Mouse (Mus musculus): ENCODE results near the gene Bcl7b. TPM values are rescaled to one million over a fixed set of nuclear protein-coding genes. Genes with fewer than 3 reads are reported as not detected.

Gene Bcl7b
- polyA plus RNA-seq (2012; rRNA removed) = 32.5 and 37.0 TPM in 2 replicates

DNA sequence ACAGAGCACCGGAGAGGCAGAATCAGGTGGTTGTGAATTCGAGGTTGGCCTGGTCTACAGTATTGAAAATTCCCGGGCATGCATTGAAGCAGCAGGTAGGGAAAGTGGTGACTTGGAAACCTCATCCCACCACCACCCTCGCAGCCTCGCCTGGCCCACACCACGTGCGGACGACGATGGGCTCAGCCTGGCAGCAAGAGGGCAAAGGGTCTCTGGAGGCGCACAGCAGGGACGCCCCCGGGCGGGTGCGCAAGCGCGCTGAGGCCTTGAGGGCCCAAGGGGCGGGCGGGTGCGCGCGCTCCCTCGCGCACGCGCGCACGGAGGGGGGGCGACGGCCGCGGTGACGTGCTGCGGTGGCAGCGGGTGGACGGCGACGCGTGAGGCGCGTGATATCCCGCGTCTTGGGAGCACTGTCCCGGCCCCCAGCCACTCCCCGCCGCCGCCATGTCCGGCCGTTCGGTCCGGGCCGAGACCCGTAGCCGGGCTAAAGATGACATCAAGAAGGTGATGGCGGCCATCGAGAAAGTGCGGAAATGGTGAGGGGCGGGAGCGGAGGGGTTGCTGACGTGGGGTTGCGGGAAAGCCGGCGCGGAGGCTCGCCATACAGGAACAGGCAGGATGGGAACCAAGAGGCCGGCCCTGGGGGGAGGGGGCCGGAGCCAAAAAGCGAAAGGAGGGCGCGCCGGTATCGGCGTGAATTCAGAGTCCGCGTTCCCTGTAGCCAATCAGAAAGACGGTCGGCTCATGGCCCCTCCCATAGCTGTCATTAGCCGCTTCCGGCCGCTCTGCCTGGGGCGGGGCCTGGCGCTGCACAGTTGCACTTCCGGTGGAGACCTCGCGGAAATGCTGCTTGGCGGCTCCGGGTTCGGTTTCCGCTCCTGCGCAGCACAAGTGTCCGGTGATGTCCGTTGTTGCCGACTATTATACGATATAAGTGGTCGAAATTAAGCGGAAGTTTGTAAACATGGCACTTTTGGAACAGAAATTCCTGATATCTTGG, at the start of gene Bcl7b:
Gene Bcl7b (plus strand): TSS at position 221 of the 1,000 bp plus-strand sequence.

DNA sequence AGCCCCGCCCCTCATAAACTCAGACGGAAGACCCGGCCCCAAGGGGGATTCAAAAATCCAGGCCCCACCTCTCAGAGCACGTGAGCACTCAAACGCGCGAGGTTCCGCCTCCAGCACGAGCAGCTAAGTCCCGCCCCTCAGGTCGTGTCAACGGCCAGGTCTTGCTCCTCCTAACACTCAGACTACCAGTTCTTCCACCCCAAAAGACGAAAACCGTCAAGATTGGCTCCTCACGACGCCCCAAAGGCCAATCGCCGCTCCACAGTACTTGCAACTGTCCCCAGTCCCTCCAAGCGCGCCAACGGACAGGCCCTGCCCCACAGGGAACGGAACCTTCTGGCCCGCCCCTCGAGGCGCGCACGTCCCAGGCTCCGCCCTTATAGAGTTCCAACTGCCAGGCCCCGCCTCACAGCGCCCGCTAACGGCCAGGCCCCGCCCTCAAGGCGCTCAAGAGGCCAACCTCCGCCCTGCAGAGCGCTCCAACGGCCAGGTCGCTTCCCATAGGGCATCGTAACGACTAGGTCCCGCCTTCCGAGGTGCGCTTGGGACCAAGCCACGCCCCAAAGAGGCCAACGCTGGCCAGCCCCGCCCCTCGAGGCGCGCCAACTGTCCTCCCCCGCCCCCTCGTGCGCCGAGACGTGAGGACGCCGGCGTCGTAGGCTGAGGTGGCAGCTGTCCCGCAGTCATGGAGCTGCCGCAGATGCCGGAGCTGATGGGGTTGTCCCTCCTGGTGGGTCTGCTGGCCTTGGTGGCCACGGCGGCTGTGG, 18.8 kb upstream of the Bcl7b start, which contains the start of gene Tbl2:
Gene Tbl2 (plus strand): TSS at position 605 of the 767 bp plus-strand sequence.

DNA sequence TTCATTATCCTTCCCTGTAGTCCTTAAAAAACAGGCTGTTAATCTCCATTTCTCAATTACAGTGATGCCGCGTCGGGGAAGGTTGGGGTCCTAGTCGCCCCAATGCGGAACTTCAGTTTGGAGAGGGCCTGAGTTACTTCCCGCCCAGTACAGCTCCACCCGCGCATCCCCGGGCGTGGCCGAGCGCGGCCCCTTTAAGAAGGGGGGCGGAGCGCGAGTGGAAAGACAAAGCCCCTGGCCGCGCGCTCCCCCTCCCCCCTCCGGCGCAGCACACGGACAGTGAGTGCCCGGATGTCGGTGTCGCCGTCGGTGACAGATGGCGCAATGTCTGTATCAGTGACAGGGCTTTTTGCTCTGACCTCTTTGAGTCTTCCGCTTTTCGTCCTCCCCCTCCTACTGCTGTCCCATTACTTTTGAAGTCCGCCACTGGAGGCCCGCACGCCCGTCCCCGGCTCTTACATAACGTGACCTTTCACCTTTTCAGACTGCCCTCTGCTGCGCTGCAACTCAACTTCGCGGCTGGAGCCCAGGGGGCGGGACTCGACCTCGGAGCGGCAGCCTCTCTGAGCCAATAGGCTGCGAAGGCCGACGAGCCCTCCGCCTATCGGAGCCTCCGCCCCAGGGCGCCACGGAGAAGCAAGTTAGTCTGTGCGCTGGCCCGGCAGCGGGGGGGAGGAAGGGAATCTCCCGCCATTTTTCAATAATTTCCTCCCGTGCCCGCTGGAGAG, 18.7 kb downstream of the Bcl7b start, which contains the start of gene Baz1b:
Gene Baz1b (plus strand): TSS at position 644 of the 728 bp plus-strand sequence.

Other genes starting within 250 kb of the Bcl7b start
- 38.6 and 44.7 TPM in 2 replicates for gene Mettl27, start 235.9 kb upstream of the Bcl7b start, polyA plus RNA-seq (2012; rRNA removed)
- gene Cldn4, start 221.3 kb upstream of the Bcl7b start, polyA plus RNA-seq (2012; rRNA removed) = 10.5 and 19.4 TPM in 2 replicates
- 281 and 314 TPM in 2 replicates for gene Cldn3, start 182.1 kb upstream of the Bcl7b start, polyA plus RNA-seq (2012; rRNA removed)
- 81.8 and 102 TPM in 2 replicates for gene Abhd11, start 159.1 kb upstream of the Bcl7b start, polyA plus RNA-seq (2012; rRNA removed)
- gene Stx1a, start 144.8 kb upstream of the Bcl7b start, polyA plus RNA-seq (2012; rRNA removed) = 42.2 and 42.8 TPM in 2 replicates
- 48.1 and 52.7 TPM in 2 replicates for gene Dnajc30, start 104.1 kb upstream of the Bcl7b start, polyA plus RNA-seq (2012; rRNA removed)
- 85.1 and 92.0 TPM in 2 replicates for gene Bud23, start 103.3 kb upstream of the Bcl7b start, polyA plus RNA-seq (2012; rRNA removed)
- 17.6 and 25.3 TPM in 2 replicates for gene Vps37d, start 90.0 kb upstream of the Bcl7b start, polyA plus RNA-seq (2012; rRNA removed)
- 36.1 and 54.1 TPM in 2 replicates for gene Mlxipl, start 78.4 kb upstream of the Bcl7b start, polyA plus RNA-seq (2012; rRNA removed)
- gene Tbl2, start 18.6 kb upstream of the Bcl7b start, polyA plus RNA-seq (2012; rRNA removed) = 11.3 and 12.1 TPM in 2 replicates
- 27.6 and 34.6 TPM in 2 replicates for gene Baz1b, start 19.0 kb downstream of the Bcl7b start, polyA plus RNA-seq (2012; rRNA removed)
- gene Fzd9, start 82.9 kb downstream of the Bcl7b start, polyA plus RNA-seq (2012; rRNA removed) = 1.5 and 2.5 TPM in 2 replicates
- 2.1 and 3.0 TPM in 2 replicates for gene Fkbp6, start 181.8 kb downstream of the Bcl7b start, polyA plus RNA-seq (2012; rRNA removed)
- 1.5 and 2.0 TPM in 2 replicates for gene Trim50, start 185.0 kb downstream of the Bcl7b start, polyA plus RNA-seq (2012; rRNA removed)
- 47.1 and 49.2 TPM in 2 replicates for gene Nsun5, start 201.7 kb downstream of the Bcl7b start, polyA plus RNA-seq (2012; rRNA removed)
- 21.9 and 30.1 TPM in 2 replicates for gene Pom121, start 226.3 kb downstream of the Bcl7b start, polyA plus RNA-seq (2012; rRNA removed)